Mouse (Mus musculus): ENCODE results near the gene Ipo11.
A peak's percentile ranks its signal among the peaks of the same experiment; 100 is the strongest.

- TF ChIP-seq CTCF (IDR thresholded peaks at IDR 0.05; ENCODE audit: extremely low read depth, insufficient read depth, insufficient read length, insufficient replicate concordance) (peak; percentile 34; the same call in 1 of the 2 replicates), POLR2A (IDR thresholded peaks at IDR 0.05; ENCODE audit: low read depth, low read length) (no peak)
These were observed 60.5 kb downstream of the Ipo11 start for GRCm38 (mm10) chr13:106876278-106876677.

Data from spleen, adult 2 months (tissue).